Mouse (Mus musculus): ENCODE data around the gene Xylt2. TPM values are rescaled to one million over a fixed set of nuclear protein-coding genes. Genes with fewer than 3 reads are reported as not detected.

Gene Xylt2
- total RNA-seq, 1 experiment = 58.0 TPM

DNA sequence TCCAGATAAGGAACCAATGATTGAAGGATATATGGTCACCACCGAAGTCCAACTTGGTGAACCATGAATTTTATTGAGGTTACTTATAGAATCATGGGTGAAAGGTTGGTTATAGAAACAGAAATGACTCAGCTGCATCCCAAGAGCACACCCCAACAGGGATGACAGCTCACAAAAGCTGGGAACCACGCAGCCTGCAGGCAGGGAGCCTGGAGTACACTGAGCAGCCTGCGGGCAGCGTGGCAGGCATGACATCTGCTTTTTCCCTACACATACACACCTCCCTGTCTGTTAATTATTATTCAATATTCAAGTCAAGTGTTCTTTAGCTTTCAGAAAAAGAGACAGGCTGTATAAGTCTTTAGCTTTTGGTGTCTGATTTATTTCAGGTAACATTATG, 62.7 kb downstream of the Xylt2 start:
- H3K36me3 ChIP-seq (ENCODE audit: control insufficient read depth, insufficient read depth, low read length, poor library complexity, severe bottlenecking) = no peaks in the 10 kb centered on the region
- no peak overlapping the region for H3K4me3 ChIP-seq (ENCODE audit: insufficient read depth in 1 of 2, low read depth in 1 of 2, low read length in 2 of 2, poor library complexity in 1 of 2, severe bottlenecking in 1 of 2)
- DNase-seq (ENCODE audit: low read depth, low spot score) = no peak
- H3K9ac ChIP-seq (ENCODE audit: insufficient read depth, low read depth, low read length, poor library complexity, severe bottlenecking) = no peak overlapping the region
- in situ Hi-C loops (cut with MboI; ENCODE audit: low sequenced_read_pairs in 2 of 2, unreplicated experiment in 2 of 2) = no loop called here
- H3K9me3 ChIP-seq (ENCODE audit: control insufficient read depth, insufficient read depth, low read depth, low read length) = no peaks in the 10 kb centered on the region
- no peak for TF ChIP-seq HCFC1 (IDR thresholded peaks at IDR 0.05; ENCODE audit: borderline replicate concordance, insufficient read depth, low read length)
- no peak for TF ChIP-seq ZNF384 (IDR thresholded peaks at IDR 0.05; ENCODE audit: low read depth, low read length)
- TF ChIP-seq ZC3H11A (IDR thresholded peaks at IDR 0.05; ENCODE audit: borderline replicate concordance, low read depth, low read length) = no peak
- TF ChIP-seq MAFK (IDR thresholded peaks at IDR 0.05; ENCODE audit: insufficient read depth, low read depth, low read length) = no peak
- no peak for TF ChIP-seq CHD2 (IDR thresholded peaks at IDR 0.05; ENCODE audit: low read depth, low read length)
- H3K27ac ChIP-seq (ENCODE audit: insufficient read depth, low read depth, low read length, poor library complexity, severe bottlenecking) = no peak overlapping the region
- H3K4me1 ChIP-seq (ENCODE audit: control insufficient read depth in 2 of 2, insufficient read depth in 2 of 2, low read length in 2 of 2, poor library complexity in 1 of 2) = peaks cover 0 to 2% of the 10 kb centered on the region in 2 experiments; a peak in 1 of 4 replicates

Other genes starting within 250 kb of the Xylt2 start
- gene Cacna1g, start 203.3 kb downstream of the Xylt2 start, total RNA-seq (2012; rRNA removed) = 1.6 and 2.2 TPM in 2 replicates
- gene Spata20, start 191.3 kb downstream of the Xylt2 start, total RNA-seq (2012; rRNA removed) = 0.26 and 0.71 TPM in 2 replicates
- gene Epn3, start 177.5 kb downstream of the Xylt2 start, total RNA-seq (2012; rRNA removed) = 0.48 and 1.7 TPM in 2 replicates
- gene Mycbpap, start 155.8 kb downstream of the Xylt2 start, total RNA-seq (2012; rRNA removed) = 0.45 and 0.48 TPM in 2 replicates
- 2.1 and 2.4 TPM in 2 replicates for gene Rsad1, start 128.3 kb downstream of the Xylt2 start, total RNA-seq (2012; rRNA removed)
- gene Chad, start 112.5 kb downstream of the Xylt2 start, total RNA-seq (2012; rRNA removed) = 0.11 TPM in 1 of 2 replicates, not detected in the other
- 5.9 and 7.4 TPM in 2 replicates for gene Acsf2, start 75.6 kb downstream of the Xylt2 start, total RNA-seq (2012; rRNA removed)
- 215 and 282 TPM in 2 replicates for gene Lrrc59, start 47.7 kb downstream of the Xylt2 start, total RNA-seq (2012; rRNA removed)
- gene Mrpl27, start 23.7 kb downstream of the Xylt2 start, total RNA-seq (2012; rRNA removed) = 37.2 and 56.3 TPM in 2 replicates
- gene Eme1, start 23.6 kb downstream of the Xylt2 start, total RNA-seq (2012; rRNA removed) = 46.1 and 57.3 TPM in 2 replicates
- 0.18 TPM in 1 of 2 replicates, not detected in the other for gene Gm11541, start 27.0 kb upstream of the Xylt2 start, total RNA-seq (2012; rRNA removed)
- 0.32 and 0.54 TPM in 2 replicates for gene Cdc34b, start 64.3 kb upstream of the Xylt2 start, total RNA-seq (2012; rRNA removed)
- 19.8 and 27.1 TPM in 2 replicates for gene Tmem92, start 105.2 kb upstream of the Xylt2 start, total RNA-seq (2012; rRNA removed)